Mouse (Mus musculus) neural tube, embryonic 12.5 days (tissue): ENCODE data around the gene Mgst2. TPM values are rescaled to one million over a fixed set of nuclear protein-coding genes. Genes with fewer than 3 reads are reported as not detected.

Source experiments
- ATAC-seq: fragments of 200-750 bp; cut with Nextera tagmentation; 2 replicates; pipeline ENCODE4 v1.8.0; 2017; ENCODE audit warnings: low read depth, mild to moderate bottlenecking, moderate TSS enrichment, moderate library complexity; ENCODE audit not compliant: low FRiP score
- H3K27ac ChIP-seq: fragments of 300-500 bp; sonication (generic); 2 replicates; pipeline ENCODE4 v1.5.1; 2016
- H3K27me3 ChIP-seq: fragments of 300-500 bp; sonication (generic); replicated peaks from 2 replicates; pipeline ENCODE4 v1.6.1; 2016; ENCODE audit warnings: mild to moderate bottlenecking
- H3K36me3 ChIP-seq: fragments of 300-500 bp; sonication (generic); 2 replicates; pipeline ENCODE4 v1.6.1; 2016; ENCODE audit warnings: mild to moderate bottlenecking
- H3K4me1 ChIP-seq: fragments of 300-500 bp; sonication (generic); 2 replicates; pipeline ENCODE4 v1.6.1; 2016
- H3K4me2 ChIP-seq: fragments of 300-500 bp; sonication (generic); replicated peaks from 2 replicates; pipeline ENCODE4 v1.6.1; 2016; ENCODE audit warnings: mild to moderate bottlenecking
- H3K4me3 ChIP-seq: fragments of 300-500 bp; sonication (generic); 2 replicates; pipeline ENCODE4 v1.5.1; 2016
- H3K9ac ChIP-seq: fragments of 300-500 bp; sonication (generic); 2 replicates; pipeline ENCODE4 v1.6.1; 2016; ENCODE audit warnings: mild to moderate bottlenecking
- H3K9me3 ChIP-seq: fragments of 300-500 bp; sonication (generic); 2 replicates; pipeline ENCODE4 v1.6.1; 2016; ENCODE audit warnings: mild to moderate bottlenecking
- WGBS: fragments of 180-500 bp; shearing (Covaris S2); methylation state at CpG from one replicate; pipeline ENCODE4 v1.1.7; 2016; 5-methylcytosine and 5-hydroxymethylcytosine counted together
- polyA plus RNA-seq: library from polyadenylated mRNA; unstranded; fragments of >200 nt; fragmentation: Nextera tagmentation; extraction: Ambion mirVana; gene quantifications from 2 replicates; pipeline ENCODE4 v1.2.1, GENCODE M21; 2016

Mgst2 gene
- polyA plus RNA-seq, 1 experiment from 2014 or later = 1.5 TPM

DNA sequence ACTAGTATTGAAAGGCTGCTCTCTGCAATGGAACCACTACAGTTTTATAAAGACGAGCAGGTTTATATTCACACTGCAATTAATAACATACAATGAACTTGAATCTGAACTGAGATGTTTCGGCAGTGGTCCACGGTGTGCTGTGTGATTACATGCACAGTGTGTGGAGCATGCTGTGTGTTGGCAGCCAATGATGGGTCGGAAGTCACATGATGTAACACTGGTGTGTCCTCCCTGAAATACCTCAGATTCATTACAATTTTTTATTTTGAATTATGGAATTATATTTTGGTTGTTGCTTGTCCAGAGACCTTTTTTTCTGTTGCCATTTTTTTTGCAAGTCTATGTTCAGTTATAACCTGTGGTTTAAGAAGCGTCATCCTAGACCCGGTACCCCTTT, 22.8 kb upstream of the Mgst2 start:
- no peaks in the 10 kb centered on the region for H3K27me3 ChIP-seq
- 0 out of 2 replicates have a peak, but pooled peaks cover 5% of the 10 kb centered on the region for H3K9me3 ChIP-seq
- no peak overlapping the region for H3K27ac ChIP-seq
- H3K9ac ChIP-seq = no peak overlapping the region
- no peak overlapping the region for H3K4me3 ChIP-seq
- H3K36me3 ChIP-seq = no peaks in the 10 kb centered on the region
- WGBS = 94% methylated on average over 6 of the region's 6 CpGs
- H3K4me2 ChIP-seq = no peak overlapping the region
- H3K4me1 ChIP-seq = no peaks in the 10 kb centered on the region
- ATAC-seq = no peak

DNA sequence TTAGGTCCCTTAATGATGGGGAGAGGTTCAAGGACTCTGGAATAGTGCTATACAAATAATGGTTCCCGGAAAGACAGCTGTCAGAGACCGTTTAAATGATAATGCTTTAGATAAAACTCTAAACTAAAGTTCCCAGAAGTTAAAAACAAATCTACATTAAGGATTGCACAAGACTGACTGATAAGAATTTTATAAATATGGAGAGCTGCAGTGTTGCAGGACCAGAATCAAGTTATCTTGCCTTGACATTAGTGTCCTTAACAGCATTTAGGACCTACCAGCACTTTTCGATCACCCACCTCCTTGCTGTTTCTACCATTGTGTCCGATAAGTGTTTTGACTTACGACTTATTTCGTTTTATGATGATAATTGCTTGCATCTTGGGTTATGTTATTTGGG, 21.9 kb upstream of the Mgst2 start:
- no peak overlapping the region for H3K27ac ChIP-seq
- H3K4me2 ChIP-seq = no peak overlapping the region
- H3K27me3 ChIP-seq = no peaks in the 10 kb centered on the region
- ATAC-seq = no peak
- 0 out of 2 replicates have a peak, but pooled peaks cover 4% of the 10 kb centered on the region for H3K9me3 ChIP-seq
- no peak overlapping the region for H3K4me3 ChIP-seq
- H3K4me1 ChIP-seq = no peaks in the 10 kb centered on the region
- H3K36me3 ChIP-seq = no peaks in the 10 kb centered on the region
- no peak overlapping the region for H3K9ac ChIP-seq
- WGBS = 93% methylated on average over 6 of the region's 6 CpGs

DNA sequence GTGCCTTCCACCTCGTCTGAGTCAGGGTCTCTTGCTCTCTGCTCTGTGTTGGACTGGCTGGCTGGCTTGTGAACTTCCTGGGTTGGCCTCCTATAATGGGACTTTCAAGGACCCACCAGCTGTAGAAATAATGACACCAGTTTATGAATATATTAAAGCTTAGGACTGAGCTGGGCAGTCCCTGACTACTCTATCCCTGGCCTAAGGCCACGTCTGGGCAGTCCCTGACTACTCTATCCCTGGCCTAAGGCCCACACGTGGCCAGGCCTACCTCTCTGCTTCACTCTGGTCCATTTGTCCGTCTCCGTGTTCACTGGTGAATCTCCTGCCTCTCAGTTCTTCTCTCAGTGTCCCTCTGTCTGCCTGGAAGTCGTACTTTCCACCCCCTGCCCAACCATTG, 14.7 kb upstream of the Mgst2 start:
- no peak overlapping the region for H3K4me3 ChIP-seq
- WGBS = 89% methylated on average over 6 of the region's 6 CpGs
- H3K4me2 ChIP-seq = no peak overlapping the region
- no peak overlapping the region for H3K9ac ChIP-seq
- no peak for ATAC-seq
- no peak overlapping the region for H3K27ac ChIP-seq
- H3K9me3 ChIP-seq = no peaks in the 10 kb centered on the region
- peaks cover 3% of the 10 kb centered on the region; the same call in 1 of the 2 replicates for H3K4me1 ChIP-seq
- H3K27me3 ChIP-seq = no peaks in the 10 kb centered on the region
- H3K36me3 ChIP-seq = no peaks in the 10 kb centered on the region

DNA sequence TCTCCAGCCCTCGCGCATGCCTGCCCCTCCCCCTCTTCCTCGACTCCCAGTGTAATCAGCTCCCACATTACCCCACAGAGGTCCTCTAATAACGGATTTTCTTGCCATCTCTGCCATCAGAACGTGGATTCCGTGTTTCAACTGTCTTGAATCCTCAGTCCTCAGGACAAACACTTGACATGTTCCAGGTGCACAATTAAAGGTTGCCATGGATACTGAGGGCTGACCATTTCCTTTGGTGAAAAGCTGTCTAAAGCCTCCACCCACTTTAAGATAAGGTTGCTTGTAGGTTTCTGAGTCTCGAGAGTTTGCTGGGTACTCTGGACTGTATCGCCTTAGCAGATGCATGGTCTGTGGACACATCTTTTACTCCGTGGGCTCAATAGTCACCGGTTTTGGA, 13.9 kb upstream of the Mgst2 start:
- no peak overlapping the region for H3K4me2 ChIP-seq
- no peak for ATAC-seq
- H3K4me1 ChIP-seq = peaks cover 3% of the 10 kb centered on the region; the same call in 1 of the 2 replicates
- H3K27ac ChIP-seq = no peak overlapping the region
- H3K27me3 ChIP-seq = no peaks in the 10 kb centered on the region
- H3K9me3 ChIP-seq = no peaks in the 10 kb centered on the region
- no peaks in the 10 kb centered on the region for H3K36me3 ChIP-seq
- H3K9ac ChIP-seq = no peak overlapping the region
- H3K4me3 ChIP-seq = no peak overlapping the region
- WGBS = 86% methylated on average over 10 of the region's 10 CpGs

DNA sequence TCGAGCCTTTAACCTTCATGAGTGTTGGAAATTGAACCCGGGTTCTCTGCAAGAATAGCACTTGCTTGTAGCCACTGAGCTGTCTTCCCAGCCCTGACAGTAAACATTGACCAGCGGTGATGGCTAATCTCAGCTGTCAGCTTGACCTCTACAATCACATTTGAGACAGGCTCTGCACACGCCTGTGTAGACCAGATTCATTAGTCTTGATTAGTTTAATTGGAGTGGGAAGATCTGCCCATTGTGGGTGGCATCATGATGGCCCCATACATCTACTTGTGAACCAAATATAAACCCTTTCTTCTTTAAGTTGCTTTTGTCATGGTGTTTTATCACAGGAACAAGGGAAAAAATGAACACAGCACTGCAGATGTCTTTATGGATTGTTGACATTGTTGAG, 12.8 kb upstream of the Mgst2 start:
- Histone ChIP-seq H3K27ac (no peak overlapping the region), H3K36me3 (no peaks in the 10 kb centered on the region), H3K27me3 (no peaks in the 10 kb centered on the region), H3K4me3 (no peak overlapping the region), H3K9me3 (no peaks in the 10 kb centered on the region), H3K9ac (no peak overlapping the region), H3K4me1 (peaks cover 5% of the 10 kb centered on the region), H3K4me2 (no peak overlapping the region)
- no peak for ATAC-seq
- WGBS = 91% methylated on average over 4 of the region's 4 CpGs

DNA sequence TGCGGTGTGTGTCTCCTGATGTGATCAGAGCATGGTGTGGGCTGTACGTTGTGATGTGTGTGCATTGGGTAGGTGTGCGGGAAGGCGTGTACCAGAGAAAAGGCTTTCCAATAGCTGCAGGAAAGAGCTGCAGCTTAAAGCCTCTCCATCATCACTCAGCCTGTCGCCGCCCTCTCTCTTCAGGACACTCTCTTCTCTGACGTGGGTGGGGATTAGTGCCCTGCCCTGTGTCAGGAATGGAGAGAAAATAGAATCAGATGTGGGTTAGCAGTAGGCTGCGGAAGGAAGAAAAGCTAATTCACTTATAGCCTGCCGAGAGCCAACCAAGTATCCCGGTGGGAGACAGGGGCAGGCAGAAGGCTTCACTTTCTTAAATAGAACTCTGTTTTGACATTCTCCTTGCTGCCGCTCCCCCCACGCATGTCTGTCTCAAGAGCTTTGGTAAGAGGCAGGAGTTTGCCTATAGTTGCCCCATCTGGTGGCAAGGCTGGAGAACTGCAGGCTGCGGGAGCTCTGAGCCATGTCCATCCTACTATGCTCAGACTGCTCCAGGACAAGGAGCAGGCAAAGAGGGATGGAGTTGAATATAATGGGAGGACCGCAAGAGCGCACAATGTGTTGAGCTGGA, 12.0 kb upstream of the Mgst2 start:
- Histone ChIP-seq H3K27me3 (no peaks in the 10 kb centered on the region), H3K4me1 (peaks cover 12% of the 10 kb centered on the region), H3K4me2 (peak overlapping the region; percentile 33; the same call in 1 of the 2 replicates), H3K9me3 (no peaks in the 10 kb centered on the region), H3K4me3 (no peak overlapping the region), H3K27ac (no peak overlapping the region), H3K36me3 (no peaks in the 10 kb centered on the region), H3K9ac (no peak overlapping the region)
- ATAC-seq = peak; percentile 56; the same call in 1 of the 2 replicates
- WGBS = 47% methylated on average over 15 of the region's 15 CpGs

DNA sequence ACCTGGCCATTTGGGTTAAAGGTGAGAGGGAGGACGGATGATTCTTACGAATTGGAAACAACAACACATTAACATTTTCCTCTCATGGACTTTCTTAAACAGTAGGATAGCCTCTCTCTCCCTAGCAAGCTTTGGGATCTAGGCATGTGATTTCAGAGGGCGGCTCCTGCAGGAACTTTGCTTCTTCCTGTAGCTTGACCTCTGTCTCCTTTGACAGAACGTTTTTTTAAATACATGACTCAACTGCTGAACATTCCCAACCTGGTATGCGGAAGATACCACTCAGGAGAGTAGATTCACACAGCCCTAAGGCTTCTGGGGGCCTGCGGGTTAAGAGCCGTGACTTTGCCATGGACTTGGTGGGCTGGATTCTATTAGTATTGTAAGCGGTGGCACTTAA, 10.7 kb upstream of the Mgst2 start:
- no peaks in the 10 kb centered on the region for H3K27me3 ChIP-seq
- H3K36me3 ChIP-seq = no peaks in the 10 kb centered on the region
- no peak overlapping the region for H3K9ac ChIP-seq
- no peak for ATAC-seq
- H3K4me3 ChIP-seq = no peak overlapping the region
- peaks cover 12% of the 10 kb centered on the region for H3K4me1 ChIP-seq
- no peaks in the 10 kb centered on the region for H3K9me3 ChIP-seq
- no peak overlapping the region for H3K4me2 ChIP-seq
- no peak overlapping the region for H3K27ac ChIP-seq
- 87% methylated on average over 8 of the region's 8 CpGs for WGBS

DNA sequence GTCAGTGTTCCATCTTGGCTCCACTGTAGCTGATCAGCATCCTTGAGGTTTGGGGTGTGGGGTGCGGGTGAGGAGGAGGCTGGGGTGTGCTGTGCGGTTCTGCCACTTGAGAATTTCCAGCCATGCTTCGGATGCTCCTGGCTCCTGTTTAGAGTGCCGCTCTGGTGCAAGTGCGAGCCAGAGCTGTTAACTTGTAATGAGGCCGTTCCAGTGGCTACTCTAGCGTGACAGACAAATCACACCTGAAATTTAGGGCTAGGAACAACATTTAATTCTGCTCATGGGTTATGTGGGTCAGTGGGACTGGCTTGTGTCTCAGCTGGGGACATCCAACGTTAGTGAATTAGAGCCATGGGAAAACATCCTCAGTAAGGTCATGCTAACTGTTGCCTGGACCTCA, 10.2 kb upstream of the Mgst2 start:
- peaks cover 12% of the 10 kb centered on the region for H3K4me1 ChIP-seq
- WGBS = 77% methylated on average over 8 of the region's 8 CpGs
- H3K27me3 ChIP-seq = no peaks in the 10 kb centered on the region
- no peaks in the 10 kb centered on the region for H3K36me3 ChIP-seq
- no peak overlapping the region for H3K4me2 ChIP-seq
- ATAC-seq = no peak
- no peak overlapping the region for H3K27ac ChIP-seq
- H3K9me3 ChIP-seq = no peaks in the 10 kb centered on the region
- no peak overlapping the region for H3K4me3 ChIP-seq
- no peak overlapping the region for H3K9ac ChIP-seq

DNA sequence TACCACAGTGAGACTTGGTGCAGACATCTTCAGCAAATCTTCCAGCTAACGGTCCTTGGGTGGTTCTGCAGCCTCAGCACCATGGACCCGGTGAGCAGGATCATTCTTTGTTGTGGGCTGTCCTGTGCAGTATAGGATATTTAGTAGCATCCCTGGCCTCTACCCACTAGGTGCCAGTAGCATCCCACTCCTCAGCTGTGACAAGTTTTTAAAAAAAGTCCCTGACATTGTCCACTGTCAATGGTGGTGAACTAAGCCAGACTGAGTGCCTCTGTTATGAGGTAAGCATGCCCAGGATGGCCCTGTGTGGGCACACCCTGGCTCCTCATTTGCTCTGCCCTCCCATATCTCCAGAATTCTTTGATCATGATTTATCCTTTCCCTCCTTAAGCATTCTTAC, 9.0 kb upstream of the Mgst2 start:
- H3K27ac ChIP-seq = no peak overlapping the region
- no peaks in the 10 kb centered on the region for H3K36me3 ChIP-seq
- H3K4me1 ChIP-seq = peaks cover 12% of the 10 kb centered on the region
- H3K9me3 ChIP-seq = no peaks in the 10 kb centered on the region
- ATAC-seq = 0 out of 2 replicates have a peak, but pooled peaks have one; percentile 13
- no peak overlapping the region for H3K4me2 ChIP-seq
- no peak overlapping the region for H3K4me3 ChIP-seq
- no peaks in the 10 kb centered on the region for H3K27me3 ChIP-seq
- WGBS = 81% methylated on average over 2 of the region's 2 CpGs
- no peak overlapping the region for H3K9ac ChIP-seq

DNA sequence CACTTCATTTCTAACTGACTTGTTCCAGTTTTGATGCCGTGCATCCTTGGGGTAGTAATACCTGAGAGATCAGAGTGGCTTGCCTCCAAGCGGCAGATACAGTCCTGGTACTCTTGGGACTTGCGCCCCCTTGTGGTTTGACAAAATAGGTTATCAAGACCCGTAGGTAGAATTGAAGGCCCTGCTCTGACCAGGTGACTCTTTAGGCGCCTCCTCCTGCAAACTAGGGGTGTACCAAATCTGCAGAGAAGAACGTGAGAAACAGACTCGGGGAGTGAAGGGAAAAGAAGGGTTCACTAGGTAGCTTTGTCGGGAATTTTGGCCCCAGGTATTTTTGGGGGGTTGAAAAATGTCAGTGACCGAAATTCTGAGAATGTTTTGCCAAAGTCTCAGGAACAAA, 7.9 kb upstream of the Mgst2 start:
- peak; percentile 38; the same call in 1 of the 2 replicates for ATAC-seq
- H3K4me1 ChIP-seq = peaks cover 12% of the 10 kb centered on the region
- H3K27ac ChIP-seq = no peak overlapping the region
- 3% methylated on average over 9 of the region's 9 CpGs for WGBS
- no peak overlapping the region for H3K9ac ChIP-seq
- no peaks in the 10 kb centered on the region for H3K9me3 ChIP-seq
- H3K4me3 ChIP-seq = no peak overlapping the region
- H3K27me3 ChIP-seq = no peaks in the 10 kb centered on the region
- no peaks in the 10 kb centered on the region for H3K36me3 ChIP-seq
- H3K4me2 ChIP-seq = peak overlapping the region; percentile 52

DNA sequence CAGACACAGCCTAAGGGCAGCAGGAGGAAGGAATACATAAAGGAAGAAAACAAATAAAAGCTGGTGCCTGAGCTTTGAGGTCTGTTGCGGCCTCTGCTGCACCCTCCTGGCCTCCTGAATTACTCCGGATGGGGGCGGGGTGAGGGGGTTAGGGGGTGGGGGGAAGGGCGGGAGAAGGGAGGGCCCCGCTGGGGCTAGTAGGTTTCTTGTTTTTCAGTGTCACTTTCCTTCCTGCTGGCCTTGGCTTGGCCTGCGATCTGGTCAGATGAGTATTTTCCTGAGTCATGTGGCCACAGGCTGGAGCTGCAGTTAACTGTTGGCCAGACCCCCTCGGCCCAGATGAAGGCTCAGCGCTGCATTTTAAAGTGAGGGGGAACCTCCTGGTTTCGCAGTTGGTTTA, 7.5 kb upstream of the Mgst2 start:
- no peak overlapping the region for H3K27ac ChIP-seq
- H3K9ac ChIP-seq = no peak overlapping the region
- 0 out of 2 replicates have a peak, but pooled peaks have one; percentile 11 for ATAC-seq
- H3K4me3 ChIP-seq = no peak overlapping the region
- 3% methylated on average over 9 of the region's 9 CpGs for WGBS
- H3K4me1 ChIP-seq = peaks cover 12% of the 10 kb centered on the region
- peak overlapping the region; percentile 52 for H3K4me2 ChIP-seq
- no peaks in the 10 kb centered on the region for H3K27me3 ChIP-seq
- H3K36me3 ChIP-seq = no peaks in the 10 kb centered on the region
- no peaks in the 10 kb centered on the region for H3K9me3 ChIP-seq

DNA sequence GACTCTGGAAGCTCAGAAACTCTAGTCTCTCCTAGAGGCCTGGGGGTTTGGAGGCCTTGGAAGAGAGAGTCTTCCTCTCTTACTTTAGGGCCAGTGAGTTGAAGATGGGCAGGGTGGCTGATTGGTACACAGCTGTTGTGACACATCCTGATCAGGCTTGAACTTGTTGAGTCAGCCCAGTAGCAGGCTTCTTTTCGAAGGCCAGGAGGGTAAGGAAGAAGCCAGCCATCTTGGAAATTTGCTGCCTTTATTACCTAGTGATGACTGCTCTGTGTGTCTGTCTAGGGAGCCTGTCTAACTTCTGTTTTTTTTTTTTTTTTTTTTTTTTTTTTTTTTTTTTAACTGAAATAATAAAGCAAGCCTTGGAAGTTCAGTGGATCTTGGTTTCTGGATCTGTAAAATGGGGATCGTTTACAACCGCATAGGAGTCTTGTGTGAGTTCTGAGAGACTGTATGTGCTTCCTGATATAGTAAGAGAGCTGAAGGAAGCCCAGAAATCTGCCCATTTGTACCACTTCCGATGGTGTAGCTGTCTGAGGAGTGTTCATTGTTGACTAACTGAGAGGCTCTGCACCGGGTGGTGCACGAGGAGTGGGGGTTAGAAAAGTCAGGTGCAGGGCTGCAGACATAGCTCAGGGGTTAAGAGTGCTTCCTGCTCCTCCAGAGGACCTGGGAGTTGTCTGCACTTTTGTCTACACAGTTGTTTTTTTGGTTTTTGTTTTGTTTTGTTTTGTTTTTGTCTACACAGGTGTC, 5.7 kb upstream of the Mgst2 start:
- Histone ChIP-seq H3K4me2 (no peak overlapping the region), H3K27me3 (no peaks in the 10 kb centered on the region), H3K9me3 (no peaks in the 10 kb centered on the region), H3K4me3 (no peak overlapping the region), H3K36me3 (no peaks in the 10 kb centered on the region), H3K4me1 (peaks cover 9% of the 10 kb centered on the region), H3K9ac (no peak overlapping the region), H3K27ac (no peak overlapping the region)
- WGBS = 91% methylated on average over 6 of the region's 6 CpGs
- no peak for ATAC-seq

DNA sequence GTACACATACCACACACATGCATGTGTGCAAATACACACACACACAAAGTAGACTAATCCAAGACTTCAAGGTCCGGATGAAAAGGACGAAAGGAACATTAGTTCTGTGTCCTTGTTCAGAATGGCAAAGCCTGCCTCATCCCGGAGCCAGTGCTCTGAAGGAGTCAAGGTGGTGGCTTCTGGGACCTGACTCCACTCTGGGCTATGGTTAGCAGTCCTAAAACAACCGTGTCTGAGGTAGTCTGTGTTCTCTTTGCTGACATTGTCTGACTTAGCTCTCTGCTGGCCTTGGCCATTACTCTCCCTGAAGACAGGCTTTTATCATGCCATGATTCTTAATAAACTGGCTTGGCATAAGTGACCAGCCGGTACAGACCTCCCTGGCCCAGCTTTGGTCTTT, 745 bp upstream of the Mgst2 start:
- no peak overlapping the region for H3K4me2 ChIP-seq
- no peaks in the 10 kb centered on the region for H3K4me1 ChIP-seq
- no peaks in the 10 kb centered on the region for H3K36me3 ChIP-seq
- H3K4me3 ChIP-seq = no peak overlapping the region
- H3K9ac ChIP-seq = no peak overlapping the region
- no peak overlapping the region for H3K27ac ChIP-seq
- no peaks in the 10 kb centered on the region for H3K9me3 ChIP-seq
- 84% methylated on average over 5 of the region's 5 CpGs for WGBS
- H3K27me3 ChIP-seq = no peaks in the 10 kb centered on the region
- ATAC-seq = no peak
